Comparison of ENCODE assay signal across 14 mouse cellular contexts in genomic region chr1:155322183-155322582, GRCm38 (mm10).
DNase-seq lines count a peak whose midpoint lies in the region; ATAC-seq and TF ChIP-seq lines count a peak whose summit lies in the region.
"Had no signal": no experiment of that assay in that cellular context is flagged by ENCODE, and none has a peak within 500 bp of the region (broad histone marks: within the 10 kb centered on the region; RNA-seq: fewer than 3 reads in every experiment).

No protein-coding gene starts in this region.

- H3K27me3 ChIP-seq in heart, embryonic 11.5 days (ENCODE audit: control insufficient read depth, insufficient read depth, low read length) = no peaks in the 10 kb centered on the region
- H3K27me3 ChIP-seq in intestine, embryonic 16.5 days (replicated peaks; ENCODE audit: control insufficient read depth, insufficient read depth, low read length) = no peaks in the 10 kb centered on the region
- H3K27me3 ChIP-seq: embryonic facial prominence, embryonic 13.5 days; heart, embryonic 12.5 days; limb, embryonic 12.5 days had no signal

- WGBS in lung, adult 2 months = 20% methylated on average over 1 of the region's 1 CpGs
- WGBS in heart, embryonic 11.5 days (ENCODE audit: insufficient replicate concordance) = 58% methylated on average over 1 of the region's 1 CpGs
- 59% methylated on average over 1 of the region's 1 CpGs for WGBS in intestine, embryonic 16.5 days

- no peak overlapping the region for H3K9ac ChIP-seq in heart, embryonic 11.5 days (ENCODE audit: low read depth, low read length)
- H3K9ac ChIP-seq in intestine, embryonic 16.5 days (ENCODE audit: low read depth, low read length) = no peak overlapping the region
- H3K9ac ChIP-seq: embryonic facial prominence, embryonic 13.5 days; heart, embryonic 12.5 days; limb, embryonic 12.5 days had no signal

- no peak overlapping the region for H3K4me3 ChIP-seq in lung, adult 2 months (replicated peaks; ENCODE audit: extremely low read depth, low read depth, low read length)
- no peak overlapping the region for H3K4me3 ChIP-seq in heart, embryonic 11.5 days (ENCODE audit: low read depth, low read length)
- H3K4me3 ChIP-seq in intestine, embryonic 16.5 days (ENCODE audit: low read length) = no peak overlapping the region
- H3K4me3 ChIP-seq: embryonic facial prominence, embryonic 13.5 days; heart, embryonic 12.5 days; limb, embryonic 12.5 days; midbrain, embryonic 10.5 days had no signal

- peak; percentile 8 to 48 for DNase-seq in lung, adult 18-20 months
- no peak for DNase-seq in lung, adult 2 months
- peak; percentile 24 for DNase-seq in T-cell, adult 2 months (ENCODE audit: low spot score)
- peak; percentile 36 for DNase-seq in lung, postnatal 14 days
- DNase-seq in thymus, postnatal 25 days = peak; percentile 14
- DNase-seq in cerebellum, adult 9-11 months = no peak
- DNase-seq: cerebellum, adult 11-12 months had no signal

- no peaks in the 10 kb centered on the region for H3K4me1 ChIP-seq in lung, adult 2 months (ENCODE audit: control insufficient read depth, insufficient read depth, low read length)
- H3K4me1 ChIP-seq in heart, embryonic 11.5 days (ENCODE audit: control insufficient read depth, insufficient read depth, low read length) = no peaks in the 10 kb centered on the region
- no peaks in the 10 kb centered on the region for H3K4me1 ChIP-seq in intestine, embryonic 16.5 days (ENCODE audit: control insufficient read depth, insufficient read depth, low read length)
- H3K4me1 ChIP-seq: embryonic facial prominence, embryonic 13.5 days; heart, embryonic 12.5 days; limb, embryonic 12.5 days had no signal

- no peak for TF ChIP-seq POLR2A in lung, adult 2 months (IDR thresholded peaks at IDR 0.05; ENCODE audit: borderline replicate concordance, extremely low read depth, low read depth, low read length)

- ATAC-seq in heart, embryonic 11.5 days (replicated peaks; ENCODE audit: insufficient number of reproducible peaks, low FRiP score, low TSS enrichment) = no peak
- no peak for ATAC-seq in intestine, embryonic 16.5 days
- ATAC-seq: forebrain, embryonic 16.5 days had no signal

- H3K9me3 ChIP-seq in heart, embryonic 11.5 days (replicated peaks; ENCODE audit: control insufficient read depth, low read length) = no peaks in the 10 kb centered on the region
- no peaks in the 10 kb centered on the region for H3K9me3 ChIP-seq in intestine, embryonic 16.5 days (ENCODE audit: control insufficient read depth, low read length)
- H3K9me3 ChIP-seq: embryonic facial prominence, embryonic 13.5 days; heart, embryonic 12.5 days; limb, embryonic 12.5 days; midbrain, embryonic 10.5 days had no signal

- TF ChIP-seq CTCF in lung, adult 2 months (IDR thresholded peaks at IDR 0.05; ENCODE audit: insufficient read depth, low read length) = no peak

- no peak overlapping the region for H3K4me2 ChIP-seq in heart, embryonic 11.5 days
- H3K4me2 ChIP-seq in intestine, embryonic 16.5 days (ENCODE audit: low read depth, low read length) = no peak overlapping the region
- H3K4me2 ChIP-seq: embryonic facial prominence, embryonic 13.5 days; heart, embryonic 12.5 days; limb, embryonic 12.5 days had no signal

- H3K27ac ChIP-seq in heart, embryonic 11.5 days (ENCODE audit: low read depth, low read length) = no peak overlapping the region
- H3K27ac ChIP-seq in intestine, embryonic 16.5 days (ENCODE audit: low read length) = no peak overlapping the region
- H3K27ac ChIP-seq: embryonic facial prominence, embryonic 13.5 days; limb, embryonic 12.5 days; midbrain, embryonic 10.5 days had no signal

- H3K36me3 ChIP-seq in heart, embryonic 11.5 days (ENCODE audit: control insufficient read depth, insufficient read depth, low read length) = no peaks in the 10 kb centered on the region
- no peaks in the 10 kb centered on the region for H3K36me3 ChIP-seq in intestine, embryonic 16.5 days (ENCODE audit: control insufficient read depth, insufficient read depth, low read length)
- H3K36me3 ChIP-seq: embryonic facial prominence, embryonic 13.5 days; limb, embryonic 12.5 days; midbrain, embryonic 10.5 days had no signal

Comparison
In these comparisons a context has a peak if more than half of its experiments do, and no peak if none do; other contexts are left out.
1. DNase-seq: peak in lung, adult 18-20 months (2 of 2), T-cell, adult 2 months (single experiment), lung, postnatal 14 days (single experiment) and thymus, postnatal 25 days (single experiment); none in lung, adult 2 months (single experiment) and cerebellum, adult 9-11 months (single experiment).